Mouse (Mus musculus) adrenal gland, postnatal 25 days (tissue): Measurements from ENCODE around the gene Olfr418. TPM values are rescaled to one million over a fixed set of nuclear protein-coding genes. Genes with fewer than 3 reads are reported as not detected.
"Not testable (repeated sequence)": the region's sequence is repeated elsewhere in the genome, so short reads cannot be mapped to it uniquely, and the experiment has no call there.

Experiments
- DNase-seq: peaks from one replicate; pipeline ENCODE4 v3.0.0; 2021; ENCODE audit warnings: mixed read lengths
- long read RNA-seq: library from polyadenylated mRNA; stranded (forward); transcript quantifications from one replicate; pipeline ENCODE4 v2.0.0, GENCODE M21; 2021
- total RNA-seq: library from RNA; stranded (reverse); gene quantifications from 2 replicates; pipeline ENCODE4 v1.2.3, GENCODE M21; 2021

The Olfr418 gene
- not detected in 2 replicates for total RNA-seq
- long read RNA-seq: 0 reads

- no peak for DNase-seq
Measured at GRCm38 (mm10) chr1:173265701-173266100, at the start of gene Olfr418. Olfr418 (plus strand) TSS chr1:173266001.

- DNase-seq: no peak
Measured at GRCm38 (mm10) chr1:173216481-173216880, 49.3 kb upstream of the Olfr418 start.

GRCm38 (mm10) chr1:173227081-173227480 is 38.7 kb upstream of the Olfr418 start, which contains the start of gene Fcer1a:
Fcer1a (minus strand) TSS chr1:173227214.
- no peak for DNase-seq

- DNase-seq: not testable (repeated sequence)
Measured at GRCm38 (mm10) chr1:173237004-173237403, 28.8 kb upstream of the Olfr418 start.

- DNase-seq: no peak
Measured at GRCm38 (mm10) chr1:173249888-173250287, 15.9 kb upstream of the Olfr418 start.

- no peak for DNase-seq
Measured at GRCm38 (mm10) chr1:173277677-173278076, 11.9 kb downstream of the Olfr418 start, which contains the start of gene Mptx2. Mptx2 (minus strand) TSS chr1:173277777.

- not testable (repeated sequence) for DNase-seq
Measured at GRCm38 (mm10) chr1:173302795-173303194, 37.0 kb downstream of the Olfr418 start.

- DNase-seq: not testable (repeated sequence)
Measured at GRCm38 (mm10) chr1:173313535-173314050, 47.8 kb downstream of the Olfr418 start.

- DNase-seq: no peak
Measured at GRCm38 (mm10) chr1:173315725-173316124, 49.9 kb downstream of the Olfr418 start.

- DNase-seq: no peak
Measured at GRCm38 (mm10) chr1:173317925-173318477, 52.2 kb downstream of the Olfr418 start.

- DNase-seq: no peak
Measured at GRCm38 (mm10) chr1:173321593-173322248, 55.9 kb downstream of the Olfr418 start.

- no peak for DNase-seq
Measured at GRCm38 (mm10) chr1:173322249-173322627, 56.4 kb downstream of the Olfr418 start.

Other genes with a start within 250 kb of the Olfr418 start
- gene Olfr1408, start 128.6 kb upstream of the Olfr418 start, total RNA-seq: not detected in 2 replicates
- not detected in 2 replicates for gene Olfr1406, start 75.4 kb upstream of the Olfr418 start, total RNA-seq
- gene Olfr218, start 68.2 kb upstream of the Olfr418 start, total RNA-seq: not detected in 2 replicates
- gene Olfr1404, start 53.6 kb upstream of the Olfr418 start, total RNA-seq: not detected in 2 replicates
- gene Fcer1a, start 38.8 kb upstream of the Olfr418 start, total RNA-seq: not detected in 2 replicates
- gene Mptx2, start 11.8 kb downstream of the Olfr418 start, total RNA-seq: not detected in 2 replicates
- 0.82 and 2.4 TPM in 2 replicates for gene Ackr1, start 67.7 kb downstream of the Olfr418 start, total RNA-seq
- gene Aim2, start 84.9 kb downstream of the Olfr418 start, total RNA-seq: 0.97 TPM in 1 of 2 replicates, not detected in the other
- 2.7 and 3.5 TPM in 2 replicates for gene Cadm3, start 101.7 kb downstream of the Olfr418 start, total RNA-seq
- gene Ifi206, start 225.0 kb downstream of the Olfr418 start, total RNA-seq: 0.55 and 1.0 TPM in 2 replicates